Mouse (Mus musculus) brain, adult 10 weeks (tissue): Measurements from ENCODE around the gene Katnal1. TPM values are rescaled to one million over a fixed set of nuclear protein-coding genes. Genes with fewer than 3 reads are reported as not detected.

Source experiments
- polyA plus RNA-seq: library from polyadenylated mRNA; stranded (reverse); fragments of 350-450 nt; fragmentation: Illumina TruSeq; extraction: RNeasy Lipid Tissue Mini Kit (QIAGEN cat#74804); gene quantifications from one replicate; pipeline ENCODE4 v1.2.3, GENCODE M21; 2015; ENCODE audit warnings: low read depth, low replicate concordance

The Katnal1 gene
- 42.1 TPM for polyA plus RNA-seq

GRCm38 (mm10) chr5:148929116-148929449 is at the start of gene Katnal1:
Gene Katnal1 (minus strand): TSS chr5:148929320.

Other genes with a start within 250 kb of the Katnal1 start
- 1.9 TPM for gene Gm42791, start 65.8 kb upstream of the Katnal1 start, polyA plus RNA-seq